Mouse (Mus musculus) lung, adult 2 months (tissue): ENCODE data around the gene Mon1a.

ENCODE experiments used
- CTCF ChIP-seq: fragments of 200-500 bp; IDR thresholded peaks from 2 replicates; pipeline ENCODE4 v1.5.1; 2011; ENCODE audit warnings: mild to moderate bottlenecking, low read length, control low read depth; ENCODE audit not compliant: insufficient read depth
- POLR2A ChIP-seq: fragments of 200-500 bp; IDR thresholded peaks from 2 replicates; pipeline ENCODE4 v1.6.1; 2011; ENCODE audit warnings: low read depth, mild to moderate bottlenecking, control low read depth, low read length, borderline replicate concordance; ENCODE audit errors: extremely low read depth

DNA sequence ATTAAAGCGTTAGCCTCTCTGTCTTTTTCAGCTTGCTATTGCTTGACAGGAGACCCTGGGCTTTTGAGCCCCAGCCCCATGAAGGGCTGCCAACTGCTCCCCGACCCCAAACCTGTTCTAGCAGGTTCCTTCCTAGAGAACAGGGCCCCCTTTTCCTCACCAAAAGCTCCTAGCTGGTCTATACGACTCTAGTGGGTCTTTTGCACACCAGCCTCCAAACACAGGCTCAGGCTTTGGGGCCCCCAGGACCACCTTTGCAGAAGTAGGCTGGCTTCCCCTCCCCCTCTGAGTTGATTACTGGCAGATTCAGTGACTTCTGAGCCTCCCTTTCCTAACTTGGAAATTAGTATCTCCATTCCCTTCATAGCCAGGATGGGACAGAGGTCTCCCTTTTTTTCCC is 48.9 kb downstream of the Mon1a start:
- TF ChIP-seq CTCF: no peak
- no peak for TF ChIP-seq POLR2A
